Mouse (Mus musculus) R1 (cell line): ENCODE measurements around the gene Ghitm.

Experiments
- DNase-seq: peaks from one replicate; pipeline ENCODE4 v3.0.0-alpha.2; 2018; ENCODE audit warnings: low read depth, low spot score

Gene Ghitm

GRCm38 (mm10) chr14:37135127-37135593 is at the start of gene Ghitm:
TSS of gene Ghitm (minus strand) at chr14:37135272.
- DNase-seq = peak; percentile 98

- DNase-seq = no peak
Observed at GRCm38 (mm10) chr14:37184871-37185270, 49.8 kb upstream of the Ghitm start.

DNA sequence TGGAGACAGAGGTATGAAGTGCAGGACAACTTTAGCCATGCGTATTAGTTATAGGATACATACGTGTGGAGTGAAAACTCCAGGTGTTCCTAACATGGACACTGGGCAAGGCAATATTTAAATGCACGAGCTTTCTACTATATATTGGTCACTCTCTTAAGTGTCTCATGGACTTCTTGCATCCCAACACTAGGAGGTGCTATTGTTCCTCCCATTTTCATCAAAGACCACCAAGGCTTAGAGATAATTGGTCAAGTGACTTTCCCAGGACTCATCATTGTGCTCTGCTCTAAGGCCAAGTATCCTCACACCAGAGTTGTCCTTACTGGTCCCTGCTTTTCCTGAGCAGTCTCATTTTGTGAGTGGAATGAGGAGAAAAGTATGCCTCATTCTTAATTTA is 39.4 kb upstream of the Ghitm start:
- peak; percentile 72 for DNase-seq

- DNase-seq = peak; percentile 57
Observed at GRCm38 (mm10) chr14:37165266-37165926, 30.3 kb upstream of the Ghitm start.

DNA sequence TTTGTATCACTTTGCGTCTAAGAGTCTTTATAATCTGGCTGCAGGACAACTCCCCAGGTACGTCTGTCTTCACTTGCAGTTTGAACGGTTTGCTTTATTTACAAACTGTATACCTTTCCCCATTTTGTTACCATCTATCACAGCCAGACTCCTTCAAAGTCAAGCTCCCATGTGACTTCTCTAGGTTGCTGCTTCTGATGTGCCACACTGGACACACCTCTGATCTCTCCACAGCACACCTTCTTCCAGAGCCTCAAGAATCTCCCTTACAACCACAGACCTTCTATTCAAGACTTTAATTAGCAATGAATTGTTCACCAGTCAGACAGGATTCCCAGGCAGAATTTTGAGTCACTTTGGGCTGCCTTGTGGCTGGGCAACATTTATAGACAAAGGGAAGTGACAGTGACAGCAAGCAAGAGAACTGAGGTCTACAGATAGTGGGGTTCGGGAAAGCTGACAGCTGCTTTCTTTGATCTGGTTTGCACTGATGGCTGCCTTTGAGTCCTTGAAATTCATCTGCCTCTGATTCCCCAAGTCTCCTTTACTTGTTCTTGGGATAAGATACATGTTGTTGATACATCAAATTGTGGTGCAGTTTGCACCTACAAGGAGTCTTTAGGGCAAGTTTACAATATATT is 29.4 kb upstream of the Ghitm start:
- DNase-seq = no peak

DNA sequence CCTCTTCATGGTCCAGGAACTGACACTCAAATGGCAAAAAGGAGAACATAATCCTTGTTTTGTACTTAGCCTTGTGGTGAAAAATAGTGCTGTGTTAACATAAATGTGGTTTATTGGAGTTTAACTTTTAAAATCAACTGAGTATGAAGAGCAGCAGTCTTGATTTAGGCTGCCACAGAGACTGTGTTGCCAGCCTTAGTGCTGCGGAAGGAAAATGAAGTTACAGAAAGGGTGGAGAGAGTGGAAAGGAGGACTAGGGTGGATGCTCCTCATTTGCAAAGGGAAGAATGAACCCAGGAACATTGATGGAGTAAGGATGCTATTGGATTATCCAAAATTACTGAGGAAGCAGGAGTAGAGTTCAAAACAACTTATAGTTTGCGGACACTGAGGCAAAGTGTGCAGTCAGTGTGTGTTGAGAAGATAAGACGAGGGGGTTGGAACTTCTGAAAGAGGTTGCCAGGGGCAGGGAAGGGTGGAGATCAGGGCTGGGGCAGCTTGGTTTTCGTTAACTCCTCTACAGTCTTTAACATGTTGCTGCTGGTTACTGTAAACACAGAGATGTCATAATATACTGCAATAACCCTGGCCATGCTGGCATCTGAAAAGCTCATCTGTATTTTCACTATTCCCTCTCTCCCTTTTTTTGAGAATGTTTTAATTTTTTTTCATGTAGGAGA is 28.3 kb upstream of the Ghitm start:
- DNase-seq = no peak

- peak; percentile 68 for DNase-seq
Observed at GRCm38 (mm10) chr14:37154391-37154790, 19.3 kb upstream of the Ghitm start.

- peak; percentile 21 for DNase-seq
Observed at GRCm38 (mm10) chr14:37139051-37139710, 4.1 kb upstream of the Ghitm start.

- peak; percentile 46 for DNase-seq
Observed at GRCm38 (mm10) chr14:37137596-37137995, 2.5 kb upstream of the Ghitm start.

GRCm38 (mm10) chr14:37136110-37136509 is 1.0 kb upstream of the Ghitm start:
- no peak for DNase-seq

DNA sequence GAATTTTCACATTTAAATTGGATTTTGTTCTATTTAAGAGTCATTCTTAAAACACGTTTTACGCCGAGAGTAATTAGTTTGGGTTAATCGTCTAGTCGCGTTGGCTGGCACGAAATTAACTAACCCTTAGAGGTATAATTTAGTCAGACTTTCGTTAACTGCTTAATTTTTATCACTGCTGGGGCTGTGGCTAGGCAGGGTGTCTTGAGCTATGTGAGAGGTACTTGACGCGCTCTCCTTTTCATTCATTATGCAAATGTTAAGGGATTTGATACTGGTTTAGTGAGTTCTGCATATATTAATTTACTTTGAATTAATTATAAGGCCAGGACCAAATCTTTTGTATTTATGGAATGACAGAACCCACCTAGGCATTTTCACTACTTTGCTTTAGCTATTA is 599 bp upstream of the Ghitm start:
- peak; percentile 14 for DNase-seq

DNA sequence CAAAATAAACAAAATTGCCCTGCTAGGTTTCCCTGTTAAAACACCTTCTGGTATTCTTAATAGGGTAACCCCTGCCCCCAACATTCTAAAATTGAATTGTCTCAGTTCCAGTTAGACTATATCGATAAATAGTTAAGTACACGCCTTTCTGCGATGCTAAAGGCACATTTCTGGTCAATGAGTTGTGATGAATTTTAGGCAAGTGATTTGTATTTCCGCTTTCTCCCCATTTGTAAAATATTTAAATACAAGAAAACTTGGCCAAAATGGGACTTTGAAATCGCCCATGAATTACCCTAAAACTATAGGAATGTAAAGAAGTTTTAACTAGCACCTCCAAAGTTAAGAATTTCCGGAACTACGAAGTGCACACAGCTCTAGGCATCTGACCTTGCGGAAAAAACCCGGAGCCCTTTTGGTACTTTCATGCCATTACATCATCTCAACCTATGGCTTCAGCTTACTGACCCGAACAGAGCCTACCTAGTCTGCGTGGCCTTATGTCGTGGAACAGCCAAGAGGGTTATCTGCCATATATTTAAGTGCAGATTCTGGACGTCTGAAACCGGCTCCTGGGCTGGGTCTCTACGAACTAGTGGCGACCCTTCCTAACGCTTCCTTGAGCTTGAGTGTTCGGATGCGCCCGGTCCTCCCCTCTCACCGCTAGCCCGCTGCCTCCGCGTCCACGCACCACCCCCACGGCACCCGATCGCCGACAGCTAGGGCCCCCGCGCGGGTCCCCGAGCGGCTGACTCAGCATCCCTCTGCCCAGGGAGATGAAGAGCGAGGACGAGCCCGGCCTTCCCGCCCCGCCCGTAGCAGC is 557 bp downstream of the Ghitm start:
- DNase-seq = peak; percentile 64

- DNase-seq = peak; percentile 66
Observed at GRCm38 (mm10) chr14:37127652-37128051, 7.4 kb downstream of the Ghitm start.

DNA sequence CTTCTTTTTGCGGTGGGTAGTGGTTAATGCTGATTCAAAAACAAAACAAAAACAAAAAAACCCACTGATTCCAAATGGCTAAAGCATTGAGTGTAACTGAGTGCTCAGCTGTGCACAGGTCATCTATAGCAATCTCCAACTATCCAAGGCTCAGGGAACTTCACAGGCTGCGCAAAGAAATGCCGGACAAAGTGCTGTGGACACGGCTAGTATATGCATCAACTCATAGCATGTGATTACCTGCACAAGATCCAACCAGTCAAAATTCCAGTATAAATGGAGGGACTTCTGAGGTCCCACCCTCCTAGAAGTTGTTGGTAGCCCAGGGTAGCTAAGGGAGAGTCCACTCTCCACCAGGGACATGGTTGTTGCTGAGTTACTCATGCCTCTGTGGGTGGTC is 15.8 kb downstream of the Ghitm start:
- DNase-seq = no peak

DNA sequence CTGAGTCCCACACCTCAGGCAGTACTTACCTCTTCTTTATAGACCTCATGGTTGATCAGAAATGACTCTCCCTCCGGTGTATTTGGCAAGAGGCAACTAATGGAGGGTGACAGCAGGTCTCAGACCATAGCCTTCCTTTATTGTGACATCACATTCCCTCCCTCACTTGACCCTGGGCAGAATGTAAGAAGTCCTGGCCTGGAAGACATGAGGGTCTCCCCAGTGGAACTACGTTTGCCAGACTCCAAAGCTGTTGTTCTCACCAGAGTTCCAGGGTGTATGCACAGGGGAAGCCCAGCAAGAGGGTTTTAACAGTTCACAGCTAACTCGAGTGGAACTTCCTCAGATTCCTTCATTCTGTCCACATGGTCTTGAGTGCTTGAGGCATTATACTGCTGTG is 21.1 kb downstream of the Ghitm start, which contains the start of gene 2610528A11Rik:
2610528A11Rik (minus strand) TSS at position 101 of the 400 bp plus-strand sequence.
- no peak for DNase-seq

DNA sequence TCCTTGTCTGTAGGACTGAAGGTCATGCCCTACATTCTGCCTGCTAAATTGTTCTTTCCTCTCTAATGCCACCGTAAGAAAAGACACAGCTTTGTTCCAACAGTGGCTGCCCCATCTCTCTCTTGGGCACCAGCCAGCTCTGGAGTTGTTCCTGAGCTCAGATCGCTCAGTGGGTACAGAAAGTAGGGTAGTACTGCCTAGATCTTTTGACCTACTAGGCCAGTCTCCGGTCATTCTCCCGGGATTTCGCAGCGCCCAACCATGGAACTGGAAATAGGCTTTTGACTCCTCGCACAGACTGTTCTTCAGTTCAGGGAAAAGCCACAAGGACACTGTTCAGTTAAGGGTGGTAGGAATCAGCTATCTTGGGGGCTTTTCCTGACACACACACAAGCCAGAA is 22.1 kb downstream of the Ghitm start:
- DNase-seq = no peak

- no peak for DNase-seq
Observed at GRCm38 (mm10) chr14:37111371-37111770, 23.7 kb downstream of the Ghitm start.

- no peak for DNase-seq
Observed at GRCm38 (mm10) chr14:37110456-37110855, 24.6 kb downstream of the Ghitm start.

DNA sequence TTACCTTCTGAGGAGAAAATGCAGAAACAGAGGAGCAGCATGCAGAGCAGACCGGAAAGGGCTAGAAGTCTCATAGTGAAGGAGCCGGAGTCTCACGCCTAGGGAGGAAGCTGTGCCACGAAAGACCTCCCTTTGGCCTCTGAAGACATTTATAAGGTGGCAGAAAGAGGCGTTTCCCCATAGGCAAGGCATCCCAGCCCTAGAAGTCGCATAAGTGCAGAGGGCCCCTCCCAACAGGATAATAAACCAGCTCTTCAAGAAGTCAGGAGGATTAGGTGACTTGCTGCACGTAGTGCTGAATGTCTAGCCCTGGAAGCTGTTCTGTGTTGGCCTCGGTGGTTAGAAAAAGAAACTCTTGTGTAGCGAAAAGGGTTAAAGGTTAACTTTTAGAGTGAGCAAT is 25.1 kb downstream of the Ghitm start:
- peak; percentile 20 for DNase-seq

- DNase-seq = no peak
Observed at GRCm38 (mm10) chr14:37109460-37109859, 25.6 kb downstream of the Ghitm start.

DNA sequence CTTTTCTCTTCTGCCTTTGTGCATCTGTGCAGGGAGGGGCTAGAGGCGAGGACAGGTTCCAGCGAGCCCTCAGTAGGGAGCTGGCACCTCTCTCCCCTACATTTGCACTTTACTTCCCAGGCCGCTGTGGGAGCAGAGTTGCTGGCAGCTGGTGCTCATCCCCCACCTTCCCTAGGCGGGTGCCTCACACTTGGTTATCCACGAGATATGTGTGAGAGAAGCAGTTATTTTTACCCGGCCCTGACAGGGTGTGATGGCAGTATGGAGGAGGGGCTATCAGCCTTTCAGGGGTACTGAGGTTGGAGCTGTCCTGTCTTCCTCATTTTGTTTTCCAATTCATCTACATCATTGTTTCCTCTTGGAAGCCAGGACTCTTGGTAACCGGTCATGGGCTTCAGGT is 29.2 kb downstream of the Ghitm start:
- no peak for DNase-seq
